Mouse (Mus musculus) forebrain, embryonic 12.5 days (tissue): ENCODE measurements at regions not wholly inside any gene's neighbourhood (a gene's known extent, or its start where the extent isn't known, plus 50 kb on each side); places are given as distances from the start of the nearest gene placed in this dataset. TPM values are rescaled to one million over a fixed set of nuclear protein-coding genes. Genes with fewer than 3 reads are reported as not detected.

Source experiments
- ATAC-seq: fragments of 200-750 bp; cut with Nextera tagmentation; 2 replicates; pipeline ENCODE4 v1.8.0; 2017; ENCODE audit warnings: moderate TSS enrichment; ENCODE audit not compliant: low FRiP score
- H3K27ac ChIP-seq: fragments of 300-500 bp; sonication (generic); 2 replicates; pipeline ENCODE4 v1.5.1; 2016; ENCODE audit warnings: mild to moderate bottlenecking
- H3K27me3 ChIP-seq: fragments of 300-500 bp; sonication (generic); 2 replicates; pipeline ENCODE4 v1.6.1; 2016; ENCODE audit warnings: mild to moderate bottlenecking
- H3K36me3 ChIP-seq: fragments of 300-500 bp; sonication (generic); replicated peaks from 2 replicates; pipeline ENCODE4 v1.6.1; 2016; ENCODE audit warnings: mild to moderate bottlenecking
- H3K4me1 ChIP-seq: fragments of 300-500 bp; sonication (generic); 2 replicates; pipeline ENCODE4 v1.6.1; 2016
- H3K4me2 ChIP-seq: fragments of 300-500 bp; sonication (generic); 2 replicates; pipeline ENCODE4 v1.6.1; 2016; ENCODE audit warnings: mild to moderate bottlenecking, moderate library complexity
- H3K4me3 ChIP-seq: fragments of 300-500 bp; sonication (generic); replicated peaks from 2 replicates; pipeline ENCODE4 v1.5.1; 2016; ENCODE audit warnings: mild to moderate bottlenecking
- H3K9ac ChIP-seq: fragments of 300-500 bp; sonication (generic); 2 replicates; pipeline ENCODE4 v1.6.1; 2016; ENCODE audit warnings: mild to moderate bottlenecking
- H3K9me3 ChIP-seq: fragments of 300-500 bp; sonication (generic); 2 replicates; pipeline ENCODE4 v1.6.1; 2016
- WGBS: fragments of 180-500 bp; shearing (Covaris S2); methylation state at CpG from one replicate; pipeline ENCODE4 v1.1.7; 2016; 5-methylcytosine and 5-hydroxymethylcytosine counted together
- microRNA-seq: library from miRNA; unstranded; fragments of <30 nt; microRNA quantifications from one replicate; pipeline ENCODE4, GENCODE M21; 2017

- no peak overlapping the region for H3K4me3 ChIP-seq
- no peak for ATAC-seq
- H3K36me3 ChIP-seq = no peaks in the 10 kb centered on the region
- no peak overlapping the region for H3K27ac ChIP-seq
- H3K27me3 ChIP-seq = no peaks in the 10 kb centered on the region
- H3K4me1 ChIP-seq = no peaks in the 10 kb centered on the region
- H3K4me2 ChIP-seq = no peak overlapping the region
- H3K9me3 ChIP-seq = no peaks in the 10 kb centered on the region
- WGBS = 57% methylated on average over 8 of the region's 8 CpGs
- H3K9ac ChIP-seq = no peak overlapping the region
Observed at GRCm38 (mm10) chr5:141160391-141160790, 80.9 kb upstream of the Sdk1 start.

DNA sequence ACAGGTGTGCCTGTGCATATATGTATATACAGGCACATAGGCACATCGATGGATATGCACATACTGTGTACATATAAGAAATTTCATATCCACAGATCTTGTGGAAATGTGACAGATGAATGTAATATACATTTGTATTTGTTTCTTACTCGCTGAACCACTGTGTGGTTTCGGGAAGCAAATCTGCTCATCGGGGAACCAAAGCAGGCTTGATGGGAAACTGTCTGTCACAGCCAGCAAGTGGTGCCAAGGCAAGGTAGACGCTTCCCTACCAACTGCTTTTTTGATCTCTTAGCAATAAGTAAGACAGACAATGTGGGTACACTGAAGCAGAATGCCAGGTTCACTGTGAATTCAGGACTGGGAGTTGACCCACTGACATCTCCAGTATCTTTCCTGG is 80.3 kb upstream of the Sdk1 start:
- H3K4me1 ChIP-seq = no peaks in the 10 kb centered on the region
- no peak overlapping the region for H3K9ac ChIP-seq
- no peaks in the 10 kb centered on the region for H3K36me3 ChIP-seq
- H3K4me3 ChIP-seq = no peak overlapping the region
- no peak for ATAC-seq
- no peaks in the 10 kb centered on the region for H3K27me3 ChIP-seq
- no peak overlapping the region for H3K27ac ChIP-seq
- no peaks in the 10 kb centered on the region for H3K9me3 ChIP-seq
- H3K4me2 ChIP-seq = no peak overlapping the region
- 90% methylated on average over 5 of the region's 5 CpGs for WGBS

GRCm38 (mm10) chr5:141182442-141182841 is 58.8 kb upstream of the Sdk1 start:
- Histone ChIP-seq H3K4me1 (no peaks in the 10 kb centered on the region), H3K27me3 (no peaks in the 10 kb centered on the region), H3K27ac (no peak overlapping the region), H3K9ac (no peak overlapping the region), H3K4me2 (no peak overlapping the region), H3K36me3 (no peaks in the 10 kb centered on the region), H3K9me3 (no peaks in the 10 kb centered on the region), H3K4me3 (no peak overlapping the region)
- ATAC-seq = no peak
- 74% methylated on average over 6 of the region's 6 CpGs for WGBS

DNA sequence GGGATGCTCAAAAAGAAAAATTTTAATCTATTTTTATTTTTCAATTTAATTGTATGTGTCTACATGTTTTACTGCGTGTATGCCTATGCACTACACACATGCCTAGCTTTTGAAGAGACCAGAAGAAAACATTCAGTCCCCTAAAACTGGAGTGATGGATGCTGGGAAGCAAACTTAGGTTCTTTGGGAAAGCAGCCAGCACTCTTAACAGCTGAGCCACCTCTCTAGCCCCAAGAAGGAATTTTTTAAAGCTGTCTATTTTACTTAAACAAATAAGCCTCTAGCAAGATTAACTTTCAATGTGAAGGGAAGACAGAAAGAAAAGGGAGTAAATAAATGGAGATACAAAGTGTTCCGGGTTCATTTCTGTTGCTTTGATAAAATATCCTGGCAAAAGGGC is 52.3 kb upstream of the Sdk1 start:
- 83% methylated on average over 2 of the region's 2 CpGs for WGBS
- Histone ChIP-seq H3K4me1 (no peaks in the 10 kb centered on the region), H3K4me3 (no peak overlapping the region), H3K4me2 (no peak overlapping the region), H3K9me3 (no peaks in the 10 kb centered on the region), H3K27me3 (no peaks in the 10 kb centered on the region), H3K36me3 (no peaks in the 10 kb centered on the region), H3K27ac (no peak overlapping the region), H3K9ac (no peak overlapping the region)
- no peak for ATAC-seq

Small RNAs in the stretch of these regions (microRNA-seq; reads per million reads assigned to microRNA genes)
- not detected for gene Gm26113
